Mouse (Mus musculus) small intestine, adult 2 months (tissue): Measurements from ENCODE around the gene Palm3. TPM values are rescaled to one million over a fixed set of nuclear protein-coding genes. Genes with fewer than 3 reads are reported as not detected.
A peak's percentile ranks its signal among the peaks of the same experiment; 100 is the strongest.
"Not testable (repeated sequence)": the region's sequence is repeated elsewhere in the genome, so short reads cannot be mapped to it uniquely, and the experiment has no call there.

Source experiments
- H3K27ac ChIP-seq: fragments of 200-500 bp; 2 replicates; pipeline ENCODE4 v1.5.1; 2012; ENCODE audit warnings: low read depth, low read length, control low read depth, inconsistent platforms; ENCODE audit not compliant: insufficient read depth
- H3K27me3 ChIP-seq: fragments of 200-500 bp; 2 replicates; pipeline ENCODE4 v1.6.1; 2012; ENCODE audit warnings: mild to moderate bottlenecking, moderate library complexity, low read length, inconsistent platforms; ENCODE audit not compliant: control insufficient read depth, insufficient read depth
- H3K36me3 ChIP-seq: fragments of 200-500 bp; 2 replicates; pipeline ENCODE4 v1.6.1; 2012; ENCODE audit warnings: mild to moderate bottlenecking, low read length, control low read depth, inconsistent platforms; ENCODE audit not compliant: control insufficient read depth, insufficient read depth
- H3K4me1 ChIP-seq: fragments of 200-500 bp; 2 replicates; pipeline ENCODE4 v1.6.1; 2012; ENCODE audit warnings: low read length, inconsistent platforms, mixed read lengths; ENCODE audit not compliant: control insufficient read depth, insufficient read depth, insufficient read length
- H3K4me3 ChIP-seq: fragments of 200-500 bp; 2 replicates; pipeline ENCODE4 v1.5.1; 2012; ENCODE audit warnings: low read depth, mild to moderate bottlenecking, control low read depth, inconsistent platforms, low read length, moderate library complexity
- CTCF ChIP-seq: fragments of 200-500 bp; IDR thresholded peaks from 2 replicates; pipeline ENCODE4 v1.5.1; 2012; ENCODE audit warnings: low read depth, mild to moderate bottlenecking, control low read depth, inconsistent platforms, low read length, moderate library complexity, mixed read lengths; ENCODE audit not compliant: insufficient replicate concordance, insufficient read length; ENCODE audit errors: extremely low read depth
- POLR2A ChIP-seq: fragments of 200-500 bp; IDR thresholded peaks from 2 replicates; pipeline ENCODE4 v1.6.1; 2012; ENCODE audit warnings: low read depth, mild to moderate bottlenecking, control low read depth, inconsistent platforms, low read length, moderate library complexity
- WGBS: fragments of 180-500 bp; shearing (Covaris S2); methylation state at CpG from one replicate; pipeline ENCODE4 v1.1.7; 2018; 5-methylcytosine and 5-hydroxymethylcytosine counted together
- polyA plus RNA-seq: library from polyadenylated mRNA; depleted of rRNA; stranded (reverse); fragments of >200 nt; gene quantifications from 2 replicates; pipeline ENCODE4 v1.2.3, GENCODE M21; 2012

Gene Palm3
- polyA plus RNA-seq, 1 experiment = 0.15 TPM

DNA sequence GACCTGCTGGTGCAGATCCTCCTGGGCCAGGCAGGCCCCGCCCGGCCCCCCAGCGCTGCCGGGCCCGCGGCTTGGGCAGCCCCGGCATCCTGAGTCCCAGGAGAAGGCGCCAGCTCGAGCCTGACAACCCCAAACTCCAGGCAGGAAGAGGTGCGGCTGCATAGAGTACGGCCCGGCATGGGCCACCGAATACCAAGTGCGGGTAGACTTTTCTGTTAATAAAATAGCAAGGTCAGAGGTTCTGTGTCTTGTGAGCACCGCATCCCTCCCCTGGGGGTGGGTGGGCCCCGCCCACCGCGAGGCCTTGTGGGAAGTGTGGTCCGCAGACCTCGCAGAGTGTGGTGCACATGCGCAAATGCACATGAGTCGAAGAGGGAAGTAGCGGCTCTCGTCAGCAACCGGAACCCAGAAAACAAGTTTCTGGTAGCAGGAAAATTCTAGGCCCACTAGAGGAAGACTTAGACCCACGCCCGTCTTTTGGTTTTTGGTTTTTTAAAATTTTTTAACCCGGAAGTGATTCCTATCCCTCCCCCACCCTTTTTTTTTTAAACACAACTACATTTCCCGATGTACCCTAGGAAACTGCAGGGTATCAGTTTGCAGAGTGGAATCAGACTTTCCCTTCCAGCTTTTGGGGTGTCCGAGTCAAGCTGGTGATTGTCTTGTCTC, 16.6 kb upstream of the Palm3 start:
- Histone ChIP-seq H3K36me3 (peaks cover 4% of the 10 kb centered on the region), H3K27ac (peak overlapping the region; percentile 48), H3K4me1 (peaks cover 5% of the 10 kb centered on the region; the same call in 1 of the 2 replicates), H3K27me3 (no peaks in the 10 kb centered on the region), H3K4me3 (peak overlapping the region; percentile 77)
- TF ChIP-seq CTCF (no peak), POLR2A (peak; percentile 68; the same call in 1 of the 2 replicates)
- under 1% methylated on average over 30 of the region's 30 CpGs for WGBS

DNA sequence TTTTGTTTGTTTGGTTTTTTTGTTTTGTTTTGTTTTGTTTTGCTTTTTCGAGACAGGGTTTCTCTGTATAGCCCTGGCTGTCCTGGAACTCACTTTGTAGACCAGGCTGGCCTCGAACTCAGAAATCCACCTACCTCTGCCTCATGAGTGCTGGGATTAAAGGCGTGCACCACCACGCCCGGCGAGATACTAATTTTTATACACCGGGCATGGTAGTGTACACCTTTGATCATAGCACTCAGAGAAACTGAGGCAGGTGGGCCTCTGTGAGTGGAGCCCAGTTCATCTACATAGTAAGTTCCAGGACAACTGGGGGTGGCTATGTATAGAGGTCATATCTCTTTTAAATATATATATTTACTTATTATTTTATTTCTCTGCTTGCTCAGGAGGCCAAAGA, 15.8 kb upstream of the Palm3 start:
- H3K4me1 ChIP-seq, H3K27me3 ChIP-seq, H3K4me3 ChIP-seq, H3K36me3 ChIP-seq, H3K27ac ChIP-seq: not testable (repeated sequence)
- whole genome bisulfite sequencing = 87% methylated on average over 7 of the region's 7 CpGs

DNA sequence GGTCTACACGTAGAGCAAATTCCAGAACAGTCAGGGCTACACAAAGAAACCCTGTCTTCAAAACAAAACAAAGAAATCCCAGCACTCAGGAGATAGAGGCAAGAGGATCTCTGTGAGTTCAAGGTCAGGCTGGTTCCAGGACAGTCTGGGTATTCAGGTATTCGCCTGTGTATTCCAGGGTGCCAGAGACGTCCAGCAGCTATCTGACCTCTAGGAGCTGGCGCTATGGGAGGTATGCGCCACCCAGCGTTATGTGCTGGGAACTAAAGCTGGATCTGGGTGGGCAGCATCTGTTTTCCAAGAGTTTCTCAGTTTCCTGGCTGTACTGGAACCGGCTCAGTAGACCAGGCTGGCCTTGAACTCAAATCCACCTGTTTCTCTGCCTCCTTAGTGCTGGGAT, 12.9 kb upstream of the Palm3 start:
- H3K36me3 ChIP-seq = no peaks in the 10 kb centered on the region
- H3K27ac ChIP-seq = no peak overlapping the region
- TF ChIP-seq POLR2A (no peak), CTCF (no peak)
- H3K4me1 ChIP-seq = peaks cover 12% of the 10 kb centered on the region
- no peak overlapping the region for H3K4me3 ChIP-seq
- 57% methylated on average over 7 of the region's 7 CpGs for WGBS
- H3K27me3 ChIP-seq = peaks cover 25% of the 10 kb centered on the region

DNA sequence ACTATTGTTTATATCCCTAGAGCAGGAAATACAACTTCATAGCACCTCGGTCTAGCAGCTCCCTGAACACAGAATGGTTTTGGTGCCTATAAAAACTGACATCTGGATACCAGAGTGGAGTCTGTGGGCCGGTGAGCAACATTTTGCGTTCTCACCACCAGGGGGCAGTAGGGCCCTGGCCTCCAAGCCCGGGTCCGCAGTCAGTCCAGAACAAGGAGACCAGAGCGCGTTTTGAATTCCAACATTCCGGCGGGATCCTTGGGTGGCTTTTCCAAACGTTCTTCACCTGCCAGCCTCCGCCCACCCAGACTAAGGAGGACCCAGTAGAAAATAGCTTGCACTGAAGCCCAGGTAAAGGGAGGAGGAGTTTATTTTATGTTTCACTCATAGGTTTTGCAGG, 11.4 kb upstream of the Palm3 start:
- WGBS = under 1% methylated on average over 11 of the region's 11 CpGs
- Histone ChIP-seq H3K27me3 (peaks cover 25% of the 10 kb centered on the region), H3K4me3 (no peak overlapping the region), H3K27ac (no peak overlapping the region), H3K4me1 (peaks cover 12% of the 10 kb centered on the region), H3K36me3 (no peaks in the 10 kb centered on the region)
- TF ChIP-seq POLR2A = no peak
- TF ChIP-seq CTCF = peak; percentile 94

DNA sequence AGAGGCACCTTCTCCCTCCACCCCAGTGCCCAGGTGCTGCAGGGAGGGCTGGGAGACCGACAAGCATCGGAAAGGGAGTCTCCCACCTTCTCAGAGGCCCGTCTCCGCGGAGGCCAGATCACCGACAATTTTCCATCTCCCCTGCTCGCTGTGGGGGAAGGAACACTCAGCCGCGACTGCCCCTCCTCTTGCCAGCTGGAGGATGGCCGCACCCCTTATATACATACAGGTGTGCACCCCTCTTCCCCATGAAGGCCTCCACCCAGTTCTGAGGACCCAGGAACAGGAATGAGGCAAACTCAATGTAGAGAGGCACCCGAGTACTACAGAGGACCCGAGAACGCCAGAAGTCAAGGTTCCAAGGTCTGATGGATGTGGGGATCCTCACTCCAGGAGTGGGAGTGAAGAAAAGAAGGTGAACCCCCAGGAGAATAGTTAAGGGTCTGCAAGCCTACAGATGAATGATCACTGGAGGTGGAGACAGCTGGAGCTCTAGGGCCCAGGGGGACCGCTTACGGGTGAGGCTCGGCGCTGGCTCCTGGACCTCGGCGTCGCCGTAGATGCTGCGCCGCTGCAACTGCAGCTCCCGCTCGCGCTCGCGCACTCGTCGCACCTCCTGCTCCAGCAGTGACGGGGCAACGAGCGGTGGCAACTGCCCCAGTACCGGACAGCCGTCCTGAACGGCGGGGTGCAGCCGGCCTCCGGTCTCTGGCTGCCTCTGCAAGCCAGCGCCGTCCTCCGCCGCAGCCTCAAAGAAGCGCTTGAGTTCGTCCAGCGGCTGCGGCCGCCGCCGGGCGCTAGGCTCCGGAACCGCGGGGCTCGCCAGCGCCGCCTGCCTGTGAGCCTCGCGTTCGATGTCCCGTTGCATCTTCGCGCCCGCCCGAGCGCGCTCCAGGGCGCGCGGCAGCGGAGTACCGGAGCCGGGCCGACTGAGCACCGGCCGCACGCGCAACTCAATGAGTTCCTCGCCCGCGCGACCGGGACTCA, 10.4 kb upstream of the Palm3 start:
- Histone ChIP-seq H3K27me3 (peaks cover 25% of the 10 kb centered on the region), H3K4me3 (peak overlapping the region; percentile 80), H3K27ac (no peak overlapping the region; the same call in 1 of the 2 replicates), H3K4me1 (peaks cover 12% of the 10 kb centered on the region), H3K36me3 (no peaks in the 10 kb centered on the region)
- TF ChIP-seq CTCF (peak; percentile 53), POLR2A (no peak)
- WGBS = 1% methylated on average over 83 of the region's 83 CpGs

DNA sequence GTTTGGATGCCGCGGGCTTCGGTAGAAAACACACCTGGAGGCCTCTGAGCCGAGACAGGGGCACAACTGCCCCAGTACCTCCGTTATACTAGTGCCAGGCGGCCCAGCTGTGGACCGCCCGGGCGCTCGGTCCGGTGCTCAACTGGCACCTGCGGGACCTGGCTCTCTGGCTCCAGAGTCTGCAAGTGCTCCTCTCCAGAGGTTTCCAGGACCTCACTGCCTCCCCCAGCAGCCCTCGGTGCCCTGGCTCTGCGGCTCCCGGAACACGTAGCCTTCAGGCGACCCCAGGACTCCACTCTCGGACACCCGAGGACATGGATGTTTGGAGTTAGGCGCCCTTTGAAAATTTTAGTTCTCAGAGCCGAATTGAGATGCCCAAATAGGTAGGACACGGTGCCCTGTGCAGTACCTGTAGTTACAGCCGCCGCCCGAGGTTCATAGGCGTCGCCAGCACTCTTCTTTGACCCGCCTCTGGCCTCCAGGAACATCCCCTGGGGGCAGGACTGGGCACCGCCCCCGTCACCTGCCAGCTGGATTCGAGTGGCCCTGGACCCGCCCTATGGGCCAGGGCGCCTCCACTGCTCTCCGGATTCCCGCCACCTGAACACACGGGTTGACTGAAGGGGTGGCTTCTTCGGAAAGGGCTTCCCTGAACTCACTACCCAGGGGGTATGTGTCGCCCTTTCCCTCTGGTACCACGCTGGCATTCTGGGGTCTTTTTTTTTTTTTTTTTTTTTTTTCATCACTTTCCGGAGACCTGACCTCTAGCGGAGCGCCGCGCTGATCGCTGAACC, 9.4 kb upstream of the Palm3 start, which contains the start of gene 2210011C24Rik:
Gene 2210011C24Rik (minus strand): TSS at position 467 of the 794 bp plus-strand sequence.
- H3K4me3 ChIP-seq = peak within 1 kb of the TSS; percentile 80
- TF ChIP-seq CTCF = no peak
- no peak for TF ChIP-seq POLR2A
- H3K27ac ChIP-seq = no peak within 1 kb of the TSS; the same call in 1 of the 2 replicates
- WGBS = under 1% methylated on average over 45 of the region's 45 CpGs
- H3K27me3 ChIP-seq = peaks cover 25% of the 10 kb centered on the region
- H3K4me1 ChIP-seq = peaks cover 12% of the 10 kb centered on the region
- H3K36me3 ChIP-seq = no peaks in the 10 kb centered on the region
